Mouse (Mus musculus): ENCODE measurements around the gene Flg.

Flg gene

GRCm38 (mm10) chr3:93273223-93273622, at the start of gene Flg:
TSS of gene Flg (plus strand) at chr3:93273523.
- no peak for DNase-seq

- no peak for DNase-seq
Observed at GRCm38 (mm10) chr3:93297542-93297941, 24.2 kb downstream of the Flg start.

GRCm38 (mm10) chr3:93299832-93300231, 26.5 kb downstream of the Flg start:
- no peak for DNase-seq

- DNase-seq = no peak
Observed at GRCm38 (mm10) chr3:93301896-93302295, 28.6 kb downstream of the Flg start.

DNA sequence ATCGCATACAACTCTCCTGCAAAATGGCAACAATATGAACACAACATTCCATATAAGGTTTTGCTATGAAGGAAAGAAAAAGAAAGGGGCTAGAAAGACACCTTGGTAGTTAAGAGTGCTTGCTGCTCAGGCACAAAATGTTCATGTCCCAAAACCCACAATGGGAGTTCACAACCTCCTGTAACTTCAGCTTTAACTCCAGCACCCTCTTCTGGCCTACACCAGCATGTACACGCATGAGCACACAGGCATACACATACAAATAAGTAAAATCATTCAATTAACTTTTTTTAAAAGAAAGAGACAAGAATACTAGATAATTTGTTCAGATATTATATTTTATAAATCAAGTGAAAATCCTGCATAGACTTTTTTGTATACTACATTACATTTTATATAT, 32.8 kb downstream of the Flg start:
- no peak for DNase-seq

- no peak for DNase-seq
Observed at GRCm38 (mm10) chr3:93311371-93311770, 38.0 kb downstream of the Flg start.

GRCm38 (mm10) chr3:93314388-93314787, 41.1 kb downstream of the Flg start:
- no peak for DNase-seq

- no peak for DNase-seq
Observed at GRCm38 (mm10) chr3:93319449-93319848, 46.1 kb downstream of the Flg start, which contains the start of gene Hrnr. TSS of gene Hrnr (plus strand) at chr3:93319749.

DNA sequence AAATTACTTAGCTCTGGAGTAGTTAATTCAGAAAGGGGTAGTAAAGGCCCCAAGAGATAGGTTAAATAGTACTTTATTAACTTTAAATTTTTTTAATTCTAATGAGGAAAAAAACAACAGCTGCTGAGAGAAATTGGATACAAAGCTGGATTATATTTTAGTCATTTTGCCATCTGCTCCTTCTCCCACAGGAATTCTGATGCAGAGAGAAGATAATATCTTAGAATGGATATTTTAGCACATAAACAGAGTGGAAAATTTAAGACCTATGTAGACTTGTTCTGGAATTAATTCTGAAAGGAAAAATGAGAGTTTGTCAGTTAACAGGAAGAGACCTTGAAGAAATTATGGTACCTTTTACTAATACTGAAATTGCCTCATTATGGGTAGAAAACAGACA, 64.4 kb downstream of the Flg start:
- no peak for DNase-seq

- no peak for DNase-seq
Observed at GRCm38 (mm10) chr3:93340021-93340420, 66.7 kb downstream of the Flg start.

All from right cerebral cortex, postnatal 4 days (tissue).